ENCODE assay signal across 8 mouse cellular contexts in genomic region chr19:5460465-5460911, GRCm38 (mm10). TPM values are rescaled to one million over a fixed set of nuclear protein-coding genes. Genes with fewer than 3 reads are reported as not detected.
DNase-seq lines count a peak whose midpoint lies in the region; ATAC-seq and TF ChIP-seq lines count a peak whose summit lies in the region.

Gene Fibp (plus strand): TSS chr19:5460615.

- H3K4me2 ChIP-seq in lung, postnatal 0 days (replicated peaks; ENCODE audit: low read depth, low read length): peak within 1 kb of the TSS; percentile 71

- H3K27ac ChIP-seq in MEL (ENCODE audit: control insufficient read depth, low read depth, low read length): peak within 1 kb of the TSS; percentile 83
- no peak within 1 kb of the TSS; the same call in 1 of the 2 replicates for H3K27ac ChIP-seq in cerebellum, adult 2 months (ENCODE audit: insufficient read depth, low read length)
- peak within 1 kb of the TSS; percentile 73 for H3K27ac ChIP-seq in lung, postnatal 0 days (ENCODE audit: low read length)

- TF ChIP-seq CTCF in MEL (IDR thresholded peaks at IDR 0.05 in 2 of 3, conservative IDR thresholded peaks at IDR 0.05 in 1 of 3; ENCODE audit: control insufficient read depth in 1 of 3, insufficient read depth in 1 of 3, low read depth in 2 of 3, low read length in 3 of 3, poor library complexity in 1 of 3, severe bottlenecking in 1 of 3): no peak
- TF ChIP-seq CTCF in cerebellum, adult 2 months (IDR thresholded peaks at IDR 0.05; ENCODE audit: borderline replicate concordance, insufficient read depth, low read depth, low read length): no peak
- no peak for TF ChIP-seq CTCF in lung, postnatal 0 days (IDR thresholded peaks at IDR 0.05)

- ATAC-seq in hematopoietic stem cell, adult 5-6 weeks (replicated peaks in 1 of 2; ENCODE audit: insufficient read depth in 1 of 2, low FRiP score in 2 of 2, low TSS enrichment in 1 of 2, low read depth in 1 of 2, poor library complexity in 2 of 2, severe bottlenecking in 2 of 2): peak; percentile 65 to 79
- ATAC-seq in lung, postnatal 0 days: peak; percentile 51

- peaks cover 0 to 30% of the 10 kb centered on the region in 2 experiments for H3K4me1 ChIP-seq in MEL (ENCODE audit: control insufficient read depth in 1 of 2, insufficient read depth in 2 of 2, low read length in 2 of 2)
- peaks cover 13% of the 10 kb centered on the region for H3K4me1 ChIP-seq in cerebellum, adult 2 months (ENCODE audit: control insufficient read depth, insufficient read depth, low read length)
- H3K4me1 ChIP-seq in lung, postnatal 0 days (ENCODE audit: insufficient read depth, low read depth, low read length): peaks cover 13% of the 10 kb centered on the region

- peaks cover 0 to 5% of the 10 kb centered on the region in 2 experiments; a peak in 2 of 4 replicates for H3K36me3 ChIP-seq in MEL (ENCODE audit: control insufficient read depth in 1 of 2, insufficient read depth in 2 of 2, low read length in 2 of 2)
- H3K36me3 ChIP-seq in lung, postnatal 0 days (ENCODE audit: insufficient read depth, low read length): peaks cover 8% of the 10 kb centered on the region; the same call in 1 of the 2 replicates

- H3K9ac ChIP-seq in MEL (ENCODE audit: control insufficient read depth, low read depth, low read length, poor library complexity, severe bottlenecking): peak within 1 kb of the TSS; percentile 89
- H3K9ac ChIP-seq in lung, postnatal 0 days (replicated peaks; ENCODE audit: low read depth): peak within 1 kb of the TSS; percentile 69

- WGBS in cerebellum, adult 2 months: under 1% methylated on average over 32 of the region's 32 CpGs
- 0% methylated on average over 32 of the region's 32 CpGs for WGBS in lung, postnatal 0 days

- peak within 1 kb of the TSS; percentile 95 to 99 for H3K4me3 ChIP-seq in MEL (ENCODE audit: control insufficient read depth in 1 of 2, insufficient read depth in 1 of 2, low read depth in 2 of 2, low read length in 2 of 2)
- H3K4me3 ChIP-seq in cerebellum, adult 2 months (replicated peaks; ENCODE audit: insufficient read depth, low read depth, low read length): peak within 1 kb of the TSS; percentile 99
- H3K4me3 ChIP-seq in lung, postnatal 0 days (ENCODE audit: low read depth, low read length): peak within 1 kb of the TSS; percentile 78

- TF ChIP-seq RAD21 in MEL (IDR thresholded peaks at IDR 0.05; ENCODE audit: low read depth, low read length): no peak

- TF ChIP-seq EP300 in MEL (IDR thresholded peaks at IDR 0.05; ENCODE audit: low read depth in 1 of 2, low read length in 2 of 2): no peak
- TF ChIP-seq EP300 in lung, postnatal 0 days (IDR thresholded peaks at IDR 0.05): 0 out of 2 replicates have a peak, but pooled peaks have one; percentile 60

- no peaks in the 10 kb centered on the region for H3K9me3 ChIP-seq in MEL (replicated peaks; ENCODE audit: insufficient read depth, low read length)
- no peaks in the 10 kb centered on the region for H3K9me3 ChIP-seq in lung, postnatal 0 days (ENCODE audit: low read length)

- no peaks in the 10 kb centered on the region for H3K27me3 ChIP-seq in MEL (ENCODE audit: control insufficient read depth in 1 of 2, insufficient read depth in 2 of 2, low read length in 2 of 2)
- H3K27me3 ChIP-seq in cerebellum, adult 2 months (ENCODE audit: control insufficient read depth, insufficient read depth, low read length): no peaks in the 10 kb centered on the region
- no peaks in the 10 kb centered on the region for H3K27me3 ChIP-seq in lung, postnatal 0 days (replicated peaks; ENCODE audit: insufficient read depth, low read length)

- TF ChIP-seq POLR2A in MEL (IDR thresholded peaks at IDR 0.05; ENCODE audit: control insufficient read depth in 1 of 2, insufficient read depth in 1 of 2, low read depth in 1 of 2, low read length in 2 of 2, poor library complexity in 1 of 2): peak; percentile 89 to 96
- TF ChIP-seq POLR2A in cerebellum, adult 2 months (IDR thresholded peaks at IDR 0.05; ENCODE audit: borderline replicate concordance, insufficient read depth, low read length): peak; percentile 81; the same call in 1 of the 2 replicates

- DNase-seq in MEL (ENCODE audit: low read depth, low spot score): peak; percentile 96
- DNase-seq in cerebellum, adult 2 months: peak; percentile 85 to 91
- peak; percentile 92 for DNase-seq in forelimb bud, embryonic 11.5 days (ENCODE audit: low read depth, low spot score)
- DNase-seq in layer of hippocampus, adult 9-10 months (ENCODE audit: low spot score): peak; percentile 73
- DNase-seq in lung, postnatal 0 days (ENCODE audit: low spot score): peak; percentile 93
- peak; percentile 87 for DNase-seq in ovary, postnatal 14 days (ENCODE audit: low spot score)
- DNase-seq in thymus, postnatal 14 days: peak; percentile 85

- peaks cover 13% of the 10 kb centered on the region for H3K79me2 ChIP-seq in MEL (ENCODE audit: control insufficient read depth, insufficient read depth, low read length, poor library complexity)

TF ChIP-seq in MEL, 35 proteins besides CTCF, POLR2A, EP300 and RAD21:
- no peak for TF ChIP-seq TAL1 (IDR thresholded peaks at IDR 0.05; ENCODE audit: low read length)
- peak; percentile 76 for TF ChIP-seq TCF12 (IDR thresholded peaks at IDR 0.05; ENCODE audit: low read depth, low read length)
- TF ChIP-seq MYC (IDR thresholded peaks at IDR 0.05; ENCODE audit: low read depth, low read length): 0 out of 2 replicates have a peak, but pooled peaks have one; percentile 37
- no peak for TF ChIP-seq USF2 (IDR thresholded peaks at IDR 0.05; ENCODE audit: borderline replicate concordance in 1 of 2, insufficient read depth in 1 of 2, low read depth in 1 of 2, low read length in 2 of 2)
- peak; percentile 93 for TF ChIP-seq TBP (IDR thresholded peaks at IDR 0.05; ENCODE audit: low read depth, low read length)
- peak; percentile 72; the same call in 1 of the 2 replicates for TF ChIP-seq ZMIZ1 (IDR thresholded peaks at IDR 0.05; ENCODE audit: low read depth, low read length)
- peak; percentile 89; the same call in 1 of the 2 replicates for TF ChIP-seq UBTF (IDR thresholded peaks at IDR 0.05; ENCODE audit: borderline replicate concordance, insufficient read depth, low read depth, low read length)
- TF ChIP-seq KAT2A (conservative IDR thresholded peaks at IDR 0.05; ENCODE audit: low read depth, low read length): peak; percentile 25; the same call in 1 of the 2 replicates
- TF ChIP-seq RCOR1 (IDR thresholded peaks at IDR 0.05; ENCODE audit: low read depth, low read length): no peak; the same call in 1 of the 2 replicates
- TF ChIP-seq POLR2AphosphoS5 (IDR thresholded peaks at IDR 0.05; ENCODE audit: borderline replicate concordance, low read depth, low read length): no peak
- no peak for TF ChIP-seq E2F4 (IDR thresholded peaks at IDR 0.05; ENCODE audit: borderline replicate concordance, low read depth, low read length)
- peak; percentile 91 for TF ChIP-seq SIN3A (IDR thresholded peaks at IDR 0.05; ENCODE audit: low read length)
- peak; percentile 91 for TF ChIP-seq HCFC1 (IDR thresholded peaks at IDR 0.05; ENCODE audit: low read depth, low read length)
- TF ChIP-seq USF1 (IDR thresholded peaks at IDR 0.05; ENCODE audit: low read depth, low read length): 0 out of 2 replicates have a peak, but pooled peaks have one; percentile 29
- no peak for TF ChIP-seq MAFK (IDR thresholded peaks at IDR 0.05; ENCODE audit: borderline replicate concordance, low read depth, low read length)
- no peak for TF ChIP-seq CHD2 (IDR thresholded peaks at IDR 0.05; ENCODE audit: low read length)
- no peak for TF ChIP-seq BHLHE40 (IDR thresholded peaks at IDR 0.05; ENCODE audit: borderline replicate concordance, low read depth, low read length)
- TF ChIP-seq ELF1 (IDR thresholded peaks at IDR 0.05; ENCODE audit: low read depth, low read length): peak; percentile 93
- TF ChIP-seq CHD1 (IDR thresholded peaks at IDR 0.05; ENCODE audit: low read depth, low read length): no peak
- no peak for TF ChIP-seq ETS1 (IDR thresholded peaks at IDR 0.05; ENCODE audit: low read depth, low read length)
- TF ChIP-seq MXI1 (IDR thresholded peaks at IDR 0.05; ENCODE audit: low read depth, low read length): peak; percentile 88
- no peak for TF ChIP-seq MAX (IDR thresholded peaks at IDR 0.05; ENCODE audit: low read length)
- TF ChIP-seq POLR2AphosphoS2 (IDR thresholded peaks at IDR 0.05; ENCODE audit: low read length): peak; percentile 93
- TF ChIP-seq NRF1 (IDR thresholded peaks at IDR 0.05; ENCODE audit: insufficient read depth, low read depth, low read length, poor library complexity, severe bottlenecking): no peak
- no peak for TF ChIP-seq JUND (IDR thresholded peaks at IDR 0.05; ENCODE audit: low read depth, low read length)
- TF ChIP-seq MYB (IDR thresholded peaks at IDR 0.05; ENCODE audit: low read depth, low read length): no peak
- TF ChIP-seq ZKSCAN1 (IDR thresholded peaks at IDR 0.05; ENCODE audit: low read depth, low read length): no peak
- peak; percentile 91 for TF ChIP-seq NELFE (IDR thresholded peaks at IDR 0.05; ENCODE audit: low read depth, low read length)
- TF ChIP-seq MAZ (IDR thresholded peaks at IDR 0.05; ENCODE audit: low read depth, low read length): no peak; the same call in 1 of the 2 replicates
- TF ChIP-seq GATA1 (IDR thresholded peaks at IDR 0.05; ENCODE audit: low read depth, low read length): no peak
- TF ChIP-seq ZNF384 (IDR thresholded peaks at IDR 0.05; ENCODE audit: low read depth, low read length): no peak
- TF ChIP-seq SMC3 (IDR thresholded peaks at IDR 0.05; ENCODE audit: low read depth, low read length): no peak
- TF ChIP-seq MEF2A (IDR thresholded peaks at IDR 0.05; ENCODE audit: extremely low read depth, insufficient replicate concordance, low read depth, low read length, poor library complexity, severe bottlenecking): no peak
- no peak for TF ChIP-seq ZC3H11A (IDR thresholded peaks at IDR 0.05; ENCODE audit: low read depth, low read length)
- no peak for TF ChIP-seq GABPA (IDR thresholded peaks at IDR 0.05; ENCODE audit: low read depth, low read length)

RNA-seq across cellular contexts. Expression of gene Fibp, which starts in this region (rescaled TPM):
- 21.9 and 28.3 TPM in 2 replicates for total RNA-seq in MEL (2012; rRNA removed)
- 10 to 100 TPM in 1 of 2 experiments, not detected in 1; 63.5 TPM for polyA plus RNA-seq in MEL (2012; ENCODE audit: insufficient read depth in 1 of 2, insufficient read length in 2 of 2, low read depth in 1 of 2, low replicate concordance in 2 of 2, missing spikeins in 1 of 2)
- 140 and 146 TPM in 2 replicates for polyA plus RNA-seq in cerebellum, adult 2 months (2012; rRNA removed)
- 128 and 159 TPM in 2 replicates for total RNA-seq in hematopoietic stem cell, adult 5-6 weeks (2017)
- 133 and 135 TPM in 2 replicates for polyA plus RNA-seq in lung, postnatal 0 days (2015; fragmentation: Nextera tagmentation; extraction: Ambion mirVana)
